Mouse (Mus musculus) neural tube, embryonic 13.5 days (tissue): ENCODE results near the gene Ppm1l. TPM values are rescaled to one million over a fixed set of nuclear protein-coding genes. Genes with fewer than 3 reads are reported as not detected.

ENCODE experiments used
- ATAC-seq: fragments of 200-750 bp; cut with Nextera tagmentation; 2 replicates; pipeline ENCODE4 v1.8.0; 2017; ENCODE audit warnings: low read depth, mild to moderate bottlenecking, moderate TSS enrichment, moderate library complexity
- H3K27ac ChIP-seq: fragments of 300-500 bp; sonication (generic); replicated peaks from 2 replicates; pipeline ENCODE4 v1.5.1; 2015; ENCODE audit warnings: moderate library complexity, mild to moderate bottlenecking, inconsistent platforms
- H3K27me3 ChIP-seq: fragments of 300-500 bp; sonication (generic); 2 replicates; pipeline ENCODE4 v1.6.1; 2015; ENCODE audit warnings: mild to moderate bottlenecking, inconsistent platforms
- H3K36me3 ChIP-seq: fragments of 300-500 bp; sonication (generic); 2 replicates; pipeline ENCODE4 v1.6.1; 2015; ENCODE audit warnings: mild to moderate bottlenecking, inconsistent platforms
- H3K4me1 ChIP-seq: fragments of 300-500 bp; sonication (generic); replicated peaks from 2 replicates; pipeline ENCODE4 v1.6.1; 2015; ENCODE audit warnings: inconsistent platforms
- H3K4me2 ChIP-seq: fragments of 300-500 bp; sonication (generic); 2 replicates; pipeline ENCODE4 v1.6.1; 2015; ENCODE audit warnings: inconsistent platforms, mild to moderate bottlenecking, moderate library complexity
- H3K4me3 ChIP-seq: fragments of 300-500 bp; sonication (generic); 2 replicates; pipeline ENCODE4 v1.5.1; 2015; ENCODE audit warnings: mild to moderate bottlenecking, inconsistent platforms
- H3K9ac ChIP-seq: fragments of 300-500 bp; sonication (generic); 2 replicates; pipeline ENCODE4 v1.6.1; 2015; ENCODE audit warnings: moderate library complexity, mild to moderate bottlenecking, inconsistent platforms
- H3K9me3 ChIP-seq: fragments of 300-500 bp; sonication (generic); 2 replicates; pipeline ENCODE4 v1.6.1; 2016; ENCODE audit warnings: inconsistent platforms
- WGBS: fragments of 180-500 bp; shearing (Covaris S2); methylation state at CpG from one replicate; pipeline ENCODE4 v1.1.7; 2015; 5-methylcytosine and 5-hydroxymethylcytosine counted together
- polyA plus RNA-seq: library from polyadenylated mRNA; unstranded; fragments of >200 nt; fragmentation: Nextera tagmentation; extraction: Ambion mirVana; gene quantifications from 2 replicates; pipeline ENCODE4 v1.2.1, GENCODE M21; 2015

Ppm1l gene
- polyA plus RNA-seq, 1 experiment from 2014 or later, result 24.9 TPM

GRCm38 (mm10) chr3:69572561-69572960, 255.9 kb downstream of the Ppm1l start:
- no peaks in the 10 kb centered on the region for H3K27me3 ChIP-seq
- H3K27ac ChIP-seq, result no peak overlapping the region
- H3K4me1 ChIP-seq, result no peaks in the 10 kb centered on the region
- peaks cover 36% of the 10 kb centered on the region for H3K36me3 ChIP-seq
- no peak overlapping the region for H3K9ac ChIP-seq
- H3K4me2 ChIP-seq, result no peak overlapping the region
- WGBS, result 87% methylated on average over 5 of the region's 5 CpGs
- no peaks in the 10 kb centered on the region for H3K9me3 ChIP-seq
- ATAC-seq, result no peak
- H3K4me3 ChIP-seq, result no peak overlapping the region

- no peak overlapping the region for H3K27ac ChIP-seq
- H3K4me3 ChIP-seq, result no peak overlapping the region
- no peak overlapping the region for H3K9ac ChIP-seq
- H3K36me3 ChIP-seq, result peaks cover 52% of the 10 kb centered on the region
- no peak for ATAC-seq
- H3K4me2 ChIP-seq, result no peak overlapping the region
- H3K4me1 ChIP-seq, result no peaks in the 10 kb centered on the region
- 95% methylated on average over 11 of the region's 11 CpGs for WGBS
- H3K9me3 ChIP-seq, result no peaks in the 10 kb centered on the region
- no peaks in the 10 kb centered on the region for H3K27me3 ChIP-seq
These were observed 258.9 kb downstream of the Ppm1l start for GRCm38 (mm10) chr3:69575577-69575976.

DNA sequence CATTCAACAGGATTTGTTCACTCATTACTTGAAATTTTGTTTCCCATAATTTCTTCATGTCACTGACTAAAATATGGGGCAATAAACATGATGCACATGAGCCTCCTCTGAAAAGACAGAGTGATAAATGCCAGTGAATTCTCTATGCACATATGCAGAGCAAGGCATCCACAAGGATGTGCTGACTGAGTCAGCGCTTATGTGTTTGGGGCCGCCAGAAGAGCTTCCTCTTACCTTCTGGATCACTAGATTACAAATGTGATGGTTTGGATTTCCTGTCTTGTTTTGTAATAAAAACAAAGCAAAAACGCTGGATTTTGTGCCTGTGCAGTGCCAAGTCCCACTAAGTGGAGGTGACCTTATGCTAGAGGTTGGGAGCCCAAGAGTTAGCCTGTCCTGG, 260.1 kb downstream of the Ppm1l start:
- Histone ChIP-seq H3K4me1 (no peaks in the 10 kb centered on the region), H3K4me2 (no peak overlapping the region), H3K36me3 (peaks cover 53% of the 10 kb centered on the region), H3K4me3 (no peak overlapping the region), H3K9ac (no peak overlapping the region), H3K27ac (no peak overlapping the region), H3K27me3 (no peaks in the 10 kb centered on the region), H3K9me3 (no peaks in the 10 kb centered on the region)
- no peak for ATAC-seq
- WGBS, result 83% methylated on average over 3 of the region's 3 CpGs

GRCm38 (mm10) chr3:69578791-69579190, 262.1 kb downstream of the Ppm1l start:
- H3K9ac ChIP-seq, result no peak overlapping the region
- no peaks in the 10 kb centered on the region for H3K27me3 ChIP-seq
- H3K36me3 ChIP-seq, result peaks cover 62% of the 10 kb centered on the region
- H3K9me3 ChIP-seq, result no peaks in the 10 kb centered on the region
- H3K27ac ChIP-seq, result no peak overlapping the region
- ATAC-seq, result no peak
- no peak overlapping the region for H3K4me3 ChIP-seq
- WGBS, result 96% methylated on average over 1 of the region's 1 CpGs
- no peaks in the 10 kb centered on the region for H3K4me1 ChIP-seq
- H3K4me2 ChIP-seq, result no peak overlapping the region

DNA sequence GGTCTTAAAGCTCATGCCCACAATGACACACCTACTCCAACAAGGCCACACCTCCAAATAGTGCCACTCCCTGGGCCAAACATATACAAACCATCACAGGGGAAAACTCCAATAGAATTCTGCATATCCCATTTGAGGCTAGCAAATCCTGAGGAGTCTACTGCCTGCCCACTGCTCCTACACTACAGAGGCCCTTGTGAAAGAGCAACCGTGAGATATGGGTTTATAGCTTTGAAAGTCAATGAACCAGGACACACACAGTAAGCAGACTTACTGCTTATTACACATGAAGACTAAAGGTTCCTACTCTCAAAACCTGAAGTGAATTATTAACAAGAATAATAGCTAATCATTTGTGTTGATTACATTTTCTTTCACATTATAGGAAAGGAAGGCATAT, 267.1 kb downstream of the Ppm1l start:
- Histone ChIP-seq H3K4me2 (no peak overlapping the region), H3K9ac (no peak overlapping the region), H3K9me3 (no peaks in the 10 kb centered on the region), H3K27me3 (no peaks in the 10 kb centered on the region), H3K4me1 (no peaks in the 10 kb centered on the region), H3K36me3 (peaks cover 24% of the 10 kb centered on the region), H3K4me3 (no peak overlapping the region), H3K27ac (no peak overlapping the region)
- ATAC-seq, result no peak
- WGBS, result 76% methylated on average over 1 of the region's 1 CpGs

DNA sequence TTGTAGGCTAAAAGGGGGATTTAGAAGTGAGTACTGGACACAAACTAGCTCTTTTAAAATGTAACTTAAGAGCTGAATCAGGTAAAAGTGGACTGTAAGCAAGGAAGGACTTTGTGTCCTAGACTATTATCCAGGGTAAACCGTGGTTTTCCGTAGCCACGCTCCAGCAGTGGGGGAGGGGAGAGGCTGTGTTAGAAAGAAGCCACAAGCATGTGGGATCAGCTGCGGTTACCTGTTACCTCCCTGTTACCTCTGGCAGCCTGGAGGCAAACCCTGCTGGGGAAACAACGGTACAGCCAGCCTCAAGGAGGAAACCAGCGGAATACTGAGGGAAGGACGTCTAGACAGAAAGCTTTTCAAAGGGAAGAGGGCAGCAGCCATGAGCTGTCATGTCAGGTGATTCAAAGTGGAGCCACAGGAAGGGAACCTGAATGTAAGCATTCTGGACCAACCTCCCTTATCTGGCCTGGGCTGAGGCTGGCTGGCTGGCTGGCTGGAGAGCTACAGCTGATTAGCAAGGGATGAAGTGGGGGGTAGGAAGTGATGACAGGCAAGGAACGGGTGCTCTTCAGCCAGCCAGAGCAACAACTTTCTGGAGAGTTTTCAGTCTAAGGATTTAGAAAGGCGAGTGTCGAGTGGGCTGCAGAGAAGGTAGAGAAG, 271.6 kb downstream of the Ppm1l start:
- Histone ChIP-seq H3K27me3 (no peaks in the 10 kb centered on the region), H3K9me3 (no peaks in the 10 kb centered on the region), H3K4me3 (no peak overlapping the region), H3K9ac (no peak overlapping the region), H3K4me2 (no peak overlapping the region), H3K36me3 (peaks cover 4% of the 10 kb centered on the region), H3K4me1 (no peaks in the 10 kb centered on the region), H3K27ac (no peak overlapping the region)
- WGBS, result 59% methylated on average over 10 of the region's 10 CpGs
- no peak for ATAC-seq

- ATAC-seq, result no peak
- Histone ChIP-seq H3K9ac (no peak overlapping the region), H3K4me1 (peaks cover 24% of the 10 kb centered on the region), H3K9me3 (no peaks in the 10 kb centered on the region), H3K36me3 (no peaks in the 10 kb centered on the region), H3K4me3 (no peak overlapping the region), H3K4me2 (no peak overlapping the region), H3K27me3 (no peaks in the 10 kb centered on the region), H3K27ac (no peak overlapping the region)
- WGBS, result 89% methylated on average over 8 of the region's 8 CpGs
These were observed 276.8 kb downstream of the Ppm1l start for GRCm38 (mm10) chr3:69593426-69593825.

- no peak overlapping the region for H3K4me3 ChIP-seq
- ATAC-seq, result no peak
- WGBS, result 75% methylated on average over 9 of the region's 9 CpGs
These were observed 277.4 kb downstream of the Ppm1l start for GRCm38 (mm10) chr3:69594071-69594470.

GRCm38 (mm10) chr3:69596116-69596515, 279.5 kb downstream of the Ppm1l start:
- Histone ChIP-seq H3K9me3 (no peaks in the 10 kb centered on the region), H3K4me1 (peaks cover 24% of the 10 kb centered on the region), H3K4me2 (0 out of 2 replicates have a peak overlapping the region, but pooled peaks have one; percentile 5), H3K27ac (no peak overlapping the region), H3K27me3 (no peaks in the 10 kb centered on the region), H3K36me3 (no peaks in the 10 kb centered on the region), H3K4me3 (no peak overlapping the region), H3K9ac (no peak overlapping the region)
- 89% methylated on average over 3 of the region's 3 CpGs for WGBS
- ATAC-seq, result no peak

More at GRCm38 (mm10) chr3:69594071-69594470, 277.4 kb downstream of the Ppm1l start:
- no peaks in the 10 kb centered on the region for H3K36me3 ChIP-seq
- no peaks in the 10 kb centered on the region for H3K9me3 ChIP-seq
- no peak overlapping the region for H3K27ac ChIP-seq
- peaks cover 24% of the 10 kb centered on the region for H3K4me1 ChIP-seq
- H3K27me3 ChIP-seq, result no peaks in the 10 kb centered on the region
- H3K9ac ChIP-seq, result no peak overlapping the region
- H3K4me2 ChIP-seq, result no peak overlapping the region

- H3K27me3 ChIP-seq, result no peaks in the 10 kb centered on the region
- ATAC-seq, result no peak
- H3K4me3 ChIP-seq, result peak overlapping the region; percentile 76
- peak overlapping the region; percentile 88 for H3K9ac ChIP-seq
- 85% methylated on average over 6 of the region's 6 CpGs for WGBS
- H3K4me2 ChIP-seq, result peak overlapping the region; percentile 67
- H3K36me3 ChIP-seq, result no peaks in the 10 kb centered on the region
- no peaks in the 10 kb centered on the region for H3K9me3 ChIP-seq
- H3K4me1 ChIP-seq, result peaks cover 24% of the 10 kb centered on the region
- no peak overlapping the region for H3K27ac ChIP-seq
These were observed 280.6 kb downstream of the Ppm1l start for GRCm38 (mm10) chr3:69597211-69597610.

GRCm38 (mm10) chr3:69597816-69598215, 281.2 kb downstream of the Ppm1l start:
- Histone ChIP-seq H3K27me3 (no peaks in the 10 kb centered on the region), H3K4me1 (peaks cover 24% of the 10 kb centered on the region), H3K4me2 (peak overlapping the region; percentile 67), H3K36me3 (no peaks in the 10 kb centered on the region), H3K9ac (peak overlapping the region; percentile 88), H3K4me3 (peak overlapping the region; percentile 76), H3K9me3 (no peaks in the 10 kb centered on the region), H3K27ac (peak overlapping the region; percentile 83)
- ATAC-seq, result no peak
- 4% methylated on average over 7 of the region's 7 CpGs for WGBS

- ATAC-seq, result peak; percentile 94
- Histone ChIP-seq H3K36me3 (no peaks in the 10 kb centered on the region), H3K4me3 (peak within 1 kb of the TSS; percentile 76), H3K9ac (peak within 1 kb of the TSS; percentile 88), H3K9me3 (no peaks in the 10 kb centered on the region), H3K4me1 (peaks cover 24% of the 10 kb centered on the region), H3K27me3 (no peaks in the 10 kb centered on the region), H3K4me2 (peak within 1 kb of the TSS; percentile 67), H3K27ac (peak within 1 kb of the TSS; percentile 83)
- WGBS, result under 1% methylated on average over 55 of the region's 99 CpGs
These were observed 281.9 kb downstream of the Ppm1l start, which contains the start of gene B3galnt1 for GRCm38 (mm10) chr3:69598261-69599165. B3galnt1 (minus strand) TSS chr3:69598960.
